Mouse (Mus musculus): ENCODE data around the gene Fam217a. TPM values are rescaled to one million over a fixed set of nuclear protein-coding genes. Genes with fewer than 3 reads are reported as not detected.
"Not testable (repeated sequence)": the region's sequence is repeated elsewhere in the genome, so short reads cannot be mapped to it uniquely, and the experiment has no call there.

The Fam217a gene
- total and polyA plus RNA-seq, 3 experiments = not detected

- TF ChIP-seq USF1 (IDR thresholded peaks at IDR 0.05; ENCODE audit: low read depth, low read length) = peak; percentile 38; the same call in 1 of the 2 replicates
- no peak for TF ChIP-seq ZKSCAN1 (IDR thresholded peaks at IDR 0.05; ENCODE audit: low read depth, low read length)
- peak; percentile 73; the same call in 1 of the 2 replicates for TF ChIP-seq TBP (IDR thresholded peaks at IDR 0.05; ENCODE audit: low read depth, low read length)
Measured at GRCm38 (mm10) chr13:34875166-34875710, 48.9 kb downstream of the Fam217a start, which contains the start of gene Prpf4b (continued).

GRCm38 (mm10) chr13:34874736-34875135, 49.4 kb downstream of the Fam217a start:
- Histone ChIP-seq H3K9ac (ENCODE audit: control insufficient read depth, low read depth, low read length, poor library complexity, severe bottlenecking) (peak overlapping the region; percentile 90), H3K79me2 (ENCODE audit: control insufficient read depth, insufficient read depth, low read length, poor library complexity) (peaks cover 42% of the 10 kb centered on the region), H3K27ac (ENCODE audit: control insufficient read depth, low read depth, low read length) (peak overlapping the region; percentile 97), H3K4me1 (ENCODE audit: control insufficient read depth in 1 of 2, insufficient read depth in 2 of 2, low read length in 2 of 2) (peaks cover 0 to 10% of the 10 kb centered on the region in 2 experiments; a peak in 3 of 4 replicates), H3K4me3 (ENCODE audit: control insufficient read depth in 1 of 2, insufficient read depth in 1 of 2, low read depth in 2 of 2, low read length in 2 of 2) (peak overlapping the region; percentile 87 to 89), H3K36me3 (ENCODE audit: control insufficient read depth in 1 of 2, insufficient read depth in 2 of 2, low read length in 2 of 2) (peaks cover 0 to 20% of the 10 kb centered on the region in 2 experiments; a peak in 3 of 4 replicates)
- 0 out of 2 replicates have a peak, but pooled peaks have one; percentile 10 for TF ChIP-seq MYC (IDR thresholded peaks at IDR 0.05; ENCODE audit: low read depth, low read length)
- DNase-seq (ENCODE audit: low read depth, low spot score); H3K9me3 ChIP-seq (replicated peaks; ENCODE audit: insufficient read depth, low read length); H3K27me3 ChIP-seq (ENCODE audit: control insufficient read depth in 1 of 2, insufficient read depth in 2 of 2, low read length in 2 of 2): not testable (repeated sequence)

- Histone ChIP-seq H3K9ac (ENCODE audit: control insufficient read depth, low read depth, low read length, poor library complexity, severe bottlenecking) (peak overlapping the region; percentile 66), H3K27me3 (ENCODE audit: control insufficient read depth in 1 of 2, insufficient read depth in 2 of 2, low read length in 2 of 2) (peaks cover 0 to 1% of the 10 kb centered on the region in 2 experiments; a peak in 2 of 4 replicates), H3K4me3 (ENCODE audit: control insufficient read depth in 1 of 2, insufficient read depth in 1 of 2, low read depth in 2 of 2, low read length in 2 of 2) (peak overlapping the region; percentile 87 to 89)
- no peak for TF ChIP-seq TAL1 (IDR thresholded peaks at IDR 0.05; ENCODE audit: low read length)
- TF ChIP-seq MAFK (IDR thresholded peaks at IDR 0.05; ENCODE audit: borderline replicate concordance, low read depth, low read length) = no peak
- TF ChIP-seq EP300 (IDR thresholded peaks at IDR 0.05; ENCODE audit: low read depth in 1 of 2, low read length in 2 of 2) = 0 out of 4 replicates have a peak, but pooled peaks have one; percentile 21 to 22
- no peak for TF ChIP-seq UBTF (IDR thresholded peaks at IDR 0.05; ENCODE audit: borderline replicate concordance, insufficient read depth, low read depth, low read length)
- TF ChIP-seq MYB (IDR thresholded peaks at IDR 0.05; ENCODE audit: low read depth, low read length) = no peak
- TF ChIP-seq JUND (IDR thresholded peaks at IDR 0.05; ENCODE audit: low read depth, low read length) = 0 out of 2 replicates have a peak, but pooled peaks have one; percentile 42
- TF ChIP-seq ZC3H11A (IDR thresholded peaks at IDR 0.05; ENCODE audit: low read depth, low read length) = no peak
- peak; percentile 66 for TF ChIP-seq MAX (IDR thresholded peaks at IDR 0.05; ENCODE audit: low read length)
- no peak for TF ChIP-seq CHD2 (IDR thresholded peaks at IDR 0.05; ENCODE audit: low read length)
- no peak; the same call in none of the 2 replicates for TF ChIP-seq NELFE (IDR thresholded peaks at IDR 0.05; ENCODE audit: low read depth, low read length)
- peak; percentile 92 for TF ChIP-seq NRF1 (IDR thresholded peaks at IDR 0.05; ENCODE audit: insufficient read depth, low read depth, low read length, poor library complexity, severe bottlenecking)
- no peak for TF ChIP-seq CHD1 (IDR thresholded peaks at IDR 0.05; ENCODE audit: low read depth, low read length)
- TF ChIP-seq USF2 (IDR thresholded peaks at IDR 0.05; ENCODE audit: borderline replicate concordance in 1 of 2, insufficient read depth in 1 of 2, low read depth in 1 of 2, low read length in 2 of 2) = no peak
- 0 out of 2 replicates have a peak, but pooled peaks have one; percentile 63 for TF ChIP-seq E2F4 (IDR thresholded peaks at IDR 0.05; ENCODE audit: borderline replicate concordance, low read depth, low read length)
- 0 out of 2 replicates have a peak, but pooled peaks have one; percentile 35 for TF ChIP-seq BHLHE40 (IDR thresholded peaks at IDR 0.05; ENCODE audit: borderline replicate concordance, low read depth, low read length)
- TF ChIP-seq MEF2A (IDR thresholded peaks at IDR 0.05; ENCODE audit: extremely low read depth, insufficient replicate concordance, low read depth, low read length, poor library complexity, severe bottlenecking) = no peak
- TF ChIP-seq RAD21 (IDR thresholded peaks at IDR 0.05; ENCODE audit: low read depth, low read length) = no peak
- peak; percentile 91 for TF ChIP-seq ZNF384 (IDR thresholded peaks at IDR 0.05; ENCODE audit: low read depth, low read length)
- TF ChIP-seq ETS1 (IDR thresholded peaks at IDR 0.05; ENCODE audit: low read depth, low read length) = peak; percentile 67
- TF ChIP-seq TBP (IDR thresholded peaks at IDR 0.05; ENCODE audit: low read depth, low read length) = peak; percentile 74
- TF ChIP-seq GABPA (IDR thresholded peaks at IDR 0.05; ENCODE audit: low read depth, low read length) = no peak
Measured at GRCm38 (mm10) chr13:34873801-34874681, 50.1 kb downstream of the Fam217a start.

More at GRCm38 (mm10) chr13:34873801-34874681, 50.1 kb downstream of the Fam217a start:
- peak; percentile 98 for DNase-seq (ENCODE audit: low read depth, low spot score)
- H3K27ac ChIP-seq (ENCODE audit: control insufficient read depth, low read depth, low read length) = peak overlapping the region; percentile 97
- peaks cover 0 to 16% of the 10 kb centered on the region in 2 experiments; a peak in 2 of 4 replicates for H3K36me3 ChIP-seq (ENCODE audit: control insufficient read depth in 1 of 2, insufficient read depth in 2 of 2, low read length in 2 of 2)
- peaks cover 0 to 7% of the 10 kb centered on the region in 2 experiments; a peak in 3 of 4 replicates for H3K4me1 ChIP-seq (ENCODE audit: control insufficient read depth in 1 of 2, insufficient read depth in 2 of 2, low read length in 2 of 2)
- H3K79me2 ChIP-seq (ENCODE audit: control insufficient read depth, insufficient read depth, low read length, poor library complexity) = peaks cover 35% of the 10 kb centered on the region
- H3K9me3 ChIP-seq (replicated peaks; ENCODE audit: insufficient read depth, low read length) = no peaks in the 10 kb centered on the region
